Mouse (Mus musculus) C2C12 (cell line): ENCODE measurements around the gene Mgat4a. TPM values are rescaled to one million over a fixed set of nuclear protein-coding genes. Genes with fewer than 3 reads are reported as not detected.

Source experiments
- H3K27me3 ChIP-seq: one replicate; pipeline ENCODE4 v1.6.1; 2011; ENCODE audit not compliant: control insufficient read depth, insufficient read depth, insufficient read length
- H3K36me3 ChIP-seq: one replicate; pipeline ENCODE4 v1.6.1; 2011; ENCODE audit not compliant: control insufficient read depth, insufficient read depth
- H3K4me3 ChIP-seq: one replicate; pipeline ENCODE4 v1.5.1; 2011; ENCODE audit warnings: mild to moderate bottlenecking, control low read depth; ENCODE audit not compliant: poor library complexity, insufficient read depth, severe bottlenecking
- H3K79me2 ChIP-seq: one replicate; pipeline ENCODE4 v1.6.1; 2011; ENCODE audit not compliant: control insufficient read depth, insufficient read depth
- H3K79me3 ChIP-seq: one replicate; pipeline ENCODE4 v1.6.1; 2011; ENCODE audit warnings: low read depth, control low read depth
- H3ac ChIP-seq: one replicate; pipeline ENCODE3; 2011; ENCODE audit warnings: low read depth; ENCODE audit not compliant: control insufficient read depth, insufficient read length
- CEBPB ChIP-seq: IDR thresholded peaks from one replicate; pipeline ENCODE4 v1.6.1; 2011; ENCODE audit warnings: low read depth, mild to moderate bottlenecking, control low read depth, moderate library complexity
- CTCF ChIP-seq: IDR thresholded peaks from one replicate; pipeline ENCODE4 v1.5.1; 2011; ENCODE audit not compliant: control insufficient read depth, insufficient read depth, insufficient read length
- FOSL1 ChIP-seq: IDR thresholded peaks from one replicate; pipeline ENCODE4 v1.8.0; 2011; ENCODE audit warnings: mild to moderate bottlenecking, low read length; ENCODE audit not compliant: poor library complexity, insufficient read depth, severe bottlenecking
- MAX ChIP-seq: IDR thresholded peaks from one replicate; pipeline ENCODE4 v1.6.1; 2011; ENCODE audit warnings: mild to moderate bottlenecking, control low read depth
- MYOD1 ChIP-seq: IDR thresholded peaks from one replicate; pipeline ENCODE4 v1.6.1; 2011; ENCODE audit warnings: low read depth; ENCODE audit not compliant: control insufficient read depth, insufficient read length
- MYOG ChIP-seq: IDR thresholded peaks from one replicate; pipeline ENCODE4 v1.6.1; 2011; ENCODE audit not compliant: control insufficient read depth, insufficient read length; ENCODE audit errors: extremely low read depth
- USF1 ChIP-seq: IDR thresholded peaks from one replicate; pipeline ENCODE4 v1.6.1; 2011; ENCODE audit warnings: low read depth, mild to moderate bottlenecking, control low read depth, moderate library complexity
- polyA plus RNA-seq: library from polyadenylated mRNA; unstranded; fragments of >200 nt; fragmentation: generic; extraction: Trizol; gene quantifications from one replicate; pipeline ENCODE4 v1.2.1, GENCODE M21; 2012; ENCODE audit warnings: missing spikeins

The Mgat4a gene
- polyA plus RNA-seq, 1 experiment = 0.01 TPM

- Histone ChIP-seq H3K4me3 (no peak overlapping the region), H3K36me3 (no peaks in the 10 kb centered on the region), H3K79me2 (no peaks in the 10 kb centered on the region), H3ac (no peak overlapping the region), H3K27me3 (no peaks in the 10 kb centered on the region), H3K79me3 (no peaks in the 10 kb centered on the region)
- TF ChIP-seq CTCF (no peak), FOSL1 (no peak), MAX (no peak), MYOG (no peak), USF1 (no peak), CEBPB (no peak)
Observed at GRCm38 (mm10) chr1:37464878-37465452, 75.9 kb downstream of the Mgat4a start.

DNA sequence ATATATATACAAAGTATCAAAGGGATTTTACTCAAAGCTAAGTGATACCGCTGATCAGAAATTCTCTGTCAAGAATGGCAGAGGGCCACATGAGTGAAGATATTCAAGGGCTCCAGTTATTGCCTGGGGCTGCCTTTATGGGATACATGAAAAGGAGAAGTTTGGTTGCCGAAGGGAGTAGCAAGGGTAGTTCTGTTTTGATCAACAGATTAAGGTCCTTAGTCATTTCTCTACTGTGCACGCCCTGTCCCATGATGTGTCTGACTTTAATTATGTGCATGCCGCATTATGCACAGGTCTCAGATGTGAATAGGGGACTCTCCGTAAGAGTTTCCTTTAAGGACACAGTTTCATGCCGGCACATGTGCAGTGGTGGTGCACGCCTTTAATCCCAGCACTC lies 83.3 kb downstream of the Mgat4a start:
- Histone ChIP-seq H3K79me3 (no peaks in the 10 kb centered on the region), H3K4me3 (no peak overlapping the region), H3ac (no peak overlapping the region), H3K27me3 (no peaks in the 10 kb centered on the region), H3K36me3 (no peaks in the 10 kb centered on the region), H3K79me2 (no peaks in the 10 kb centered on the region)
- TF ChIP-seq MYOG (no peak), CTCF (no peak), USF1 (no peak), MAX (no peak), FOSL1 (no peak), MYOD1 (no peak), CEBPB (no peak)

- Histone ChIP-seq H3ac (no peak overlapping the region), H3K27me3 (peaks cover 4% of the 10 kb centered on the region), H3K79me2 (no peaks in the 10 kb centered on the region), H3K79me3 (no peaks in the 10 kb centered on the region), H3K36me3 (no peaks in the 10 kb centered on the region), H3K4me3 (no peak overlapping the region)
- TF ChIP-seq CTCF (no peak), MAX (no peak), MYOD1 (no peak), MYOG (no peak), USF1 (no peak), FOSL1 (no peak), CEBPB (no peak)
Observed at GRCm38 (mm10) chr1:37451270-37451669, 89.5 kb downstream of the Mgat4a start.

- Histone ChIP-seq H3K36me3 (no peaks in the 10 kb centered on the region), H3K27me3 (peaks cover 4% of the 10 kb centered on the region), H3K4me3 (no peak overlapping the region), H3ac (no peak overlapping the region), H3K79me2 (no peaks in the 10 kb centered on the region), H3K79me3 (no peaks in the 10 kb centered on the region)
- no peak for TF ChIP-seq MYOG
- no peak for TF ChIP-seq MAX
- TF ChIP-seq FOSL1 = no peak
- no peak for TF ChIP-seq MYOD1
Observed at GRCm38 (mm10) chr1:37448361-37449095, 92.3 kb downstream of the Mgat4a start.

DNA sequence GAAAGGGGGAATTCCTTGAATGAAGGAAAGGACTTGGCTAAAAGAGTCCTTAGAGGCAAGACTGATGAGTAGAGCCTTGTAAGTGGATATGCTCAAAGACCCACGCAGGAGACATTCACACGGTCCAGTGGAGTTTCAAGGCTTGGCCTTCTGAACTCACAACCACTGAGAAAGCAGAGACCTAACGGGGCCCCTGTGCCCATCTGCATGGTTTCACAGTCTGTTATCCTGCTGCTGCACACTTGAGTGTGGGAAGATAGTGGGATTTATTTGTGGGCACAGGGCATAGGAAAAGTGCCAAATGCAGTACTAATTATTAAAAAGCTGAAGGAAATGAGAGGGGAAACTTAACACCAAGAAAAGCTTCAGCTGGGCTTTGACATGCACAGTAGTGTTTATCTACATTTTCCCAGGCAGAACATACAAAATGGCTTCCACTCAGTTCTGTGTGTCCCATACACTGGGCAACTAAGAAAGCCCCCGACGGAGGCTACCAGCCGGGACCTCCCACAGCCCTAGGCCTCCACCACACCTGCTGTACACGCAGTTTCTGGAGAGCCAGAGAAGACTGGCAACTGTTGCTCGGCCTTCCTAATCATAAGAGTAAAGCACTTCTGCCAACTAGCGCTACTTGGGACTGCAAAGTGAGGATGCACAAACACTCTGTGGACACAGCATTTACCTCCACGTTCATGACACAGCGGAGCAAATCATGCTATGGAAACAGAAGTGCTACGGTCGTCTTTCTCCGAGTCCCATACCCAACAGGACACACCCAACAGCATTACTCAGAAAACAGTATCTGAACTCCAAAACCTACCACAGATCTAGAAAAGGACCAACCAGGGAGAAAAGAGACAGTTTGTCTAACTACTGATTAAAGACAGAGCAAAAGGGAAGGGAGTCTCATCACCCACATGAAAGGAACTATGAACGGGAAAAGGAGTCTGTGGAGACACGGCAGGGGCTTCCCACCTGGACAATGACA lies 97.7 kb downstream of the Mgat4a start:
- no peak overlapping the region for H3K4me3 ChIP-seq
- TF ChIP-seq USF1 (no peak), MAX (no peak)
- no peak overlapping the region for H3ac ChIP-seq
- peaks cover 17% of the 10 kb centered on the region for H3K36me3 ChIP-seq
- H3K27me3 ChIP-seq = peaks cover 4% of the 10 kb centered on the region
- H3K79me2 ChIP-seq = no peaks in the 10 kb centered on the region
- no peaks in the 10 kb centered on the region for H3K79me3 ChIP-seq
